Mouse (Mus musculus) liver, postnatal 0 days (tissue): ENCODE measurements at regions not wholly inside any gene's neighbourhood (a gene's known extent, or its start where the extent isn't known, plus 50 kb on each side); places are given as distances from the start of the nearest gene placed in this dataset.

ENCODE experiments used
- ATAC-seq: fragments of 200-750 bp; cut with Nextera tagmentation; 2 replicates; pipeline ENCODE4 v1.8.0; 2017; ENCODE audit warnings: mild to moderate bottlenecking, moderate library complexity
- DNase-seq: peaks from one replicate; pipeline ENCODE4 v3.0.0-alpha.2; 2016
- H3K27ac ChIP-seq: fragments of 300-500 bp; sonication (generic); 2 replicates; pipeline ENCODE4 v1.5.1; 2014; ENCODE audit warnings: antibody characterized with exemption, moderate library complexity, mild to moderate bottlenecking, low read depth
- H3K27me3 ChIP-seq: fragments of 300-500 bp; sonication (generic); 2 replicates; pipeline ENCODE4 v1.6.1; 2014; ENCODE audit warnings: low read length, control low read depth, mixed read lengths; ENCODE audit not compliant: insufficient read depth
- H3K36me3 ChIP-seq: fragments of 300-500 bp; sonication (generic); replicated peaks from 2 replicates; pipeline ENCODE4 v1.6.1; 2014; ENCODE audit warnings: mild to moderate bottlenecking, control low read depth, low read length, moderate library complexity, mixed read lengths; ENCODE audit not compliant: insufficient read depth
- H3K4me1 ChIP-seq: fragments of 300-500 bp; sonication (generic); 2 replicates; pipeline ENCODE4 v1.6.1; 2014; ENCODE audit warnings: antibody characterized with exemption, mild to moderate bottlenecking, control low read depth; ENCODE audit not compliant: insufficient read depth
- H3K4me2 ChIP-seq: fragments of 300-500 bp; sonication (generic); 2 replicates; pipeline ENCODE4 v1.6.1; 2014; ENCODE audit warnings: low read depth, mild to moderate bottlenecking, low read length, moderate library complexity, mixed read lengths
- H3K4me3 ChIP-seq: fragments of 300-500 bp; sonication (generic); 2 replicates; pipeline ENCODE4 v1.5.1; 2014; ENCODE audit warnings: low read depth, low read length
- H3K9ac ChIP-seq: fragments of 300-500 bp; sonication (generic); replicated peaks from 2 replicates; pipeline ENCODE4 v1.6.1; 2014; ENCODE audit warnings: mild to moderate bottlenecking, moderate library complexity
- H3K9me3 ChIP-seq: fragments of 300-500 bp; sonication (generic); 2 replicates; pipeline ENCODE4 v1.6.1; 2016; ENCODE audit warnings: mild to moderate bottlenecking, control low read depth, low read length, mixed read lengths
- CTCF ChIP-seq: sonication (generic); IDR thresholded peaks from 2 replicates; pipeline ENCODE4 v1.5.1; 2016; ENCODE audit warnings: antibody characterized with exemption, low read depth
- EP300 ChIP-seq: IDR thresholded peaks from 2 replicates; pipeline ENCODE4 v1.6.1; 2016; ENCODE audit warnings: antibody characterized with exemption, low read depth, mild to moderate bottlenecking
- WGBS: fragments of 180-500 bp; shearing (Covaris S2); extraction: QIAGEN DNeasy Blood & Tissue Kit; methylation state at CpG from one replicate; pipeline ENCODE4 v1.1.7; 2014; ENCODE audit not compliant: insufficient replicate concordance; 5-methylcytosine and 5-hydroxymethylcytosine counted together

DNA sequence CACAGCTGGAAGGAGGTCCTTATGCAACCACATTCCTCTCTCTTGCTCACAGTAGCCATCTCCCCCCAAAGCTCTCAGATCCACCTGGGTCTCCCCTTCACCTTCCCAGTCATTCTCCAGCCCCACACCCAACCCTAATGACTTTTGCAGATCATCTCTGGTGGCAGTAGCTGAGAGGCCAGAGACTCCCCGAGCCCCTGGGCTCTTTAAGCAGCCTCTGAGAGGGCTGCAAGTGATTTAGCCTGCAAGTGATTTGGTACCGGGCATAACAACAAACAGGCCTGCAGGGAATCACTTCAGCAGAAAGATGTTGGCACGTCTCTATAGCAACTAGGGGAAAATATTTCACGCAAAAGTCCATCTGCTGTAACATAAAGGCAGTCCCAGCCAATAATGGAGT, 142.0 kb downstream of the Fgf18 start:
- Histone ChIP-seq H3K27me3 (no peaks in the 10 kb centered on the region), H3K4me2 (no peak overlapping the region), H3K4me3 (no peak overlapping the region), H3K4me1 (no peaks in the 10 kb centered on the region), H3K9ac (no peak overlapping the region), H3K9me3 (no peaks in the 10 kb centered on the region), H3K36me3 (no peaks in the 10 kb centered on the region), H3K27ac (no peak overlapping the region)
- TF ChIP-seq EP300 = no peak
- TF ChIP-seq CTCF = no peak
- ATAC-seq = no peak
- no peak for DNase-seq
- 68% methylated on average over 4 of the region's 4 CpGs for WGBS

DNA sequence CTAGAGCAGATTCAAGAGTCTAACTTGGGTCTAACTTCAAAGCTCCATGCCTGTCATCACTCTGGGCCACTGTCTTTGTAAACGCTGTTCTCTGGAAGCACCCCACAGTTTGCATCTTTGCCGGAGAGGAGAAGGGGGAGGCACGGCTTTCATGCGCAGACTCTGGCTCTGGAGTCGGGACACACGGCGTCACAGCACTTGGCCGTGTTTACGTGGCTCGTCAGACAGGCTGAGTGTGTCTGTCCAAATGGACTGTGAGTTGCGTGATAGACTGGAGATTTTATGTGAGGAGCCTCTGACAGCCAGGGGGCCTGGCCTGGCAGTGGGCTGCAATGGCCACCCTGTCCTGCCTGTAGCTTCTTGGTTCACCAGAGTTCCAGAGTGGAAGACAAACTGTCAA, 142.6 kb downstream of the Fgf18 start:
- TF ChIP-seq CTCF (no peak), EP300 (no peak)
- no peak for ATAC-seq
- WGBS = 81% methylated on average over 11 of the region's 11 CpGs

DNA sequence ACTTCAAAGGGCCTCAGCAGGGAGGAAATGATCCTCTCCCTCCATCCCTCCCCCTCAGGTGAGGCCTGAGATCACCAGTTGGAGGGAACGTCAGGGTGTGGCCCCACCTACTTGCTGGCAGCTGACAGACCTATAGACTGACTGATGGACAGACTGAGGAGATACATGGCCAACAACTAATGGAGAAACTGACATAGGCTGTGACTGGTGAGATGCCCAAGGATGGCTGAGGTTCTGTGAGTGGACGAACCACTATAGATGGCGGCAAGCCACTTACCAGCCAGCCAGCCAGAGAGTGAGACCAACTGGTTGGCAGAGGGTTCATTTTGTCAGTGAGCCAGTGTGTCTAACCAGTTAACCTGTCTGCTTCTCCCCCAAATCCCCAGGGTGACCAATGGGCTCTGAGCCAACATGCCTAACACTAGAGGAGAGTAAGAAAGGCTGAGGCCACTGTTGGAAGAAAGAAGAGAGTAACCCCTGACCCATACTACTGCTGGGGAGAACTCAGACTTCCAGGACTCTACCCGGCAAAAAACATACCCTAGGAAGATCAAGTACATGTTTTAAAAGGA, 147.4 kb downstream of the Fgf18 start:
- H3K4me3 ChIP-seq = no peak overlapping the region
- 68% methylated on average over 4 of the region's 4 CpGs for WGBS
- no peak overlapping the region for H3K4me2 ChIP-seq
- H3K9ac ChIP-seq = no peak overlapping the region
- H3K36me3 ChIP-seq = no peaks in the 10 kb centered on the region
- H3K4me1 ChIP-seq = no peaks in the 10 kb centered on the region
- no peak for TF ChIP-seq EP300
- TF ChIP-seq CTCF = no peak
- DNase-seq (no peak), ATAC-seq (no peak)
- H3K9me3 ChIP-seq = no peaks in the 10 kb centered on the region
- no peak overlapping the region for H3K27ac ChIP-seq
- H3K27me3 ChIP-seq = no peaks in the 10 kb centered on the region

More for the DNA sequence above, 142.6 kb downstream of the Fgf18 start:
- Histone ChIP-seq H3K4me1 (no peaks in the 10 kb centered on the region), H3K27me3 (no peaks in the 10 kb centered on the region), H3K4me3 (no peak overlapping the region), H3K9me3 (no peaks in the 10 kb centered on the region), H3K27ac (no peak overlapping the region), H3K4me2 (no peak overlapping the region), H3K9ac (no peak overlapping the region), H3K36me3 (no peaks in the 10 kb centered on the region)
- DNase-seq = no peak

DNA sequence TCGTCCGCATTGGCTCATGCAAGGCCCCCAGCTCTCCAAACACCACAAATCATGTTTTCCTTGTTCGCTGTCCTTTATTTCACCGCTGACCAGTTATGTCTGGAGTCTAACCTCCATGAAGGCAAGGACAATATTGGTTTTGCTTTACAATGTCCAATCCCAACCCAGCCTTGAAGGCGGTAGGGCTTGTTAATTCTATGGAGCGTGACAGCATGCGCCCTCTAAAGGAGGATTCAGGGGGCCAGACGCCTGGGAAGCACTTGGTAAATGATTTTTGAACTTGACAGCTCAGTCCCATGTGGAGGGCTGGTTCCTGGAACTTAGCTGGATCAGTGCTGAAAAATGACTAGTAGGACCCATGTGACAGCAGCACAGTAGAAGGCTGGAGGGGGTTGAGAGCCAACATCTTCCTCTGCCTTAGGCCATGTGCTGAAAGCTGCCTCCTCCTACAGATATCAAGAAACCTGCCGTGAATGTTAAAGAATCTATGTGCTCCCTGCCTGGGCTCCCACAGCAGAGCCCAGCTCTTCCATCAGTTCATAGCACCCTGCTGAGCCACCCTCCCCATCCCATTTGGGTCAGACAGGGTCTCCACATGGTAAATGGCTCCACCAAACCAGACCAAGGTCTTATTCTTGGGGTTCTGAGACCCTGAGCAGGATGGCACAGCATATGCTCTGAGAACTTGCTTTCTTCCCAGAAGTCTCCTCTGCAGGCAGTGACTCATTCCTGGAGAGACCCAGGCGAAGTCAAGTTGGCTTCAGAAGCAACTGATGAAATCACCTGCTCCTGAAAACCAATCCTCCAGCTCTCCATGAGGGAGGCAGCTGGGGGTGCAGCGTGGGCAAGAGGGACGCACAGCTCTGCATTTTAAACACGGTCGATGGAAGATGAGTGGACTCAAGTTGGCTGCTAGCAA, 148.3 kb downstream of the Fgf18 start:
- H3K4me1 ChIP-seq = no peaks in the 10 kb centered on the region
- H3K4me2 ChIP-seq = no peak overlapping the region
- TF ChIP-seq EP300 (no peak), CTCF (no peak)
- no peaks in the 10 kb centered on the region for H3K27me3 ChIP-seq
- no peaks in the 10 kb centered on the region for H3K9me3 ChIP-seq
- no peak overlapping the region for H3K27ac ChIP-seq
- H3K4me3 ChIP-seq = no peak overlapping the region
- DNase-seq (no peak), ATAC-seq (no peak)
- 72% methylated on average over 14 of the region's 14 CpGs for WGBS
- H3K9ac ChIP-seq = no peak overlapping the region
- H3K36me3 ChIP-seq = no peaks in the 10 kb centered on the region

DNA sequence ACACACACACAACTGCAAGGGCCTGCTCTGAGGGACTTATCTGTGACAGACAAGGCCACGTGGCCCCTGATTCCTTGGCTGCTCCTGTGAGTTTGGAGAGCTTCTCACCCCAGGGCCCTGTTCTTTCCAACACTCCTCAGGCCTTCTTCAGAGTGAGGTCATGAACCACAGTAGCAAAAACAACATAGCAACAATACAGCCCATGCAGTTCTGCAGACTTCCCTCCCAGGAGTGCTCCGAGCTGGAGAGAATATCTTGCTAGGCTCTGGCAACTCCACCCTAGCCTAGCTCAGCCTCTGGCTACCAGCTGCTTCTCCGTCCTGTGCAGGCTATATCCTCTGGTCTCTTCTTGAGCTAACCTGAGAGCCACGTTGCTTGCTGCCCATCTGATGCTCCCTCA, 152.8 kb downstream of the Fgf18 start:
- no peak for TF ChIP-seq EP300
- no peak for TF ChIP-seq CTCF
- ATAC-seq = no peak
- Histone ChIP-seq H3K9ac (no peak overlapping the region), H3K36me3 (no peaks in the 10 kb centered on the region), H3K9me3 (no peaks in the 10 kb centered on the region), H3K27ac (no peak overlapping the region), H3K4me3 (no peak overlapping the region), H3K27me3 (no peaks in the 10 kb centered on the region), H3K4me1 (no peaks in the 10 kb centered on the region), H3K4me2 (no peak overlapping the region)
- DNase-seq = no peak
- WGBS = 69% methylated on average over 4 of the region's 4 CpGs

DNA sequence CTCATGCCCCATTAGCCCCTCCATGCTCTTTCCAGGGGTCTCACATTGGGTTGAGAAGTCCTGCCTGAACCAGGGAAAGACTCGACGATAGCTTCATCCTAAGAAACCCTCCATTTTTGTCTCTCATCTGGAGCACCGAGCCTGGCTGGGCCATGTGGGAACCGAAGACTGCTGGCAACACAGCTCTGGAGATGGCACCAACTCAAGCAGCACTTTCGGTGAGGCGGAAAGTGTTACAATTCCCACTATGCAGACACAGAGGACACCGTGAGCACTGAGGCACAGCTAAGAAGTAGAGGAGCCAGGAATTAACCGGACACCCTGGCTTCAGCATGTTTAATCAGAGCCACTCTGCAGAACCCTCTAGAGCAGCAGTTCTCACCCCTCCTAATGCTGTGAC, 153.8 kb downstream of the Fgf18 start:
- WGBS = 72% methylated on average over 8 of the region's 8 CpGs
- Histone ChIP-seq H3K4me1 (no peaks in the 10 kb centered on the region), H3K27me3 (no peaks in the 10 kb centered on the region), H3K9ac (no peak overlapping the region), H3K4me2 (no peak overlapping the region), H3K9me3 (no peaks in the 10 kb centered on the region), H3K27ac (no peak overlapping the region), H3K4me3 (no peak overlapping the region), H3K36me3 (no peaks in the 10 kb centered on the region)
- TF ChIP-seq EP300 = no peak
- no peak for TF ChIP-seq CTCF
- no peak for ATAC-seq
- DNase-seq = no peak
